Mouse (Mus musculus) ES-E14 (cell line): ENCODE measurements around the gene Haus8.

ENCODE experiments used
- CHD2 ChIP-seq: IDR thresholded peaks from 2 replicates; pipeline ENCODE4 v1.6.1; 2014; ENCODE audit warnings: mild to moderate bottlenecking, low read depth, low read length, inconsistent platforms
- HCFC1 ChIP-seq: IDR thresholded peaks from 2 replicates; pipeline ENCODE4 v1.6.1; 2012; ENCODE audit warnings: low read length, inconsistent platforms, borderline replicate concordance; ENCODE audit not compliant: insufficient read depth
- MAFK ChIP-seq: IDR thresholded peaks from 2 replicates; pipeline ENCODE4 v1.6.1; 2014; ENCODE audit warnings: mild to moderate bottlenecking, low read depth, low read length, inconsistent platforms; ENCODE audit not compliant: insufficient read depth
- ZC3H11A ChIP-seq: IDR thresholded peaks from 2 replicates; pipeline ENCODE4 v1.6.1; 2012; ENCODE audit warnings: low read depth, mild to moderate bottlenecking, inconsistent platforms, low read length, borderline replicate concordance
- ZNF384 ChIP-seq: IDR thresholded peaks from 2 replicates; pipeline ENCODE4 v1.6.1; 2012; ENCODE audit warnings: low read depth, low read length, inconsistent platforms

GRCm38 (mm10) chr8:71310446-71310845 is 37.7 kb upstream of the Haus8 start:
- TF ChIP-seq CHD2 (no peak), ZNF384 (no peak), MAFK (no peak), ZC3H11A (no peak), HCFC1 (no peak)
